ENCODE assay signal across 8 mouse cellular contexts in the genomic region with DNA sequence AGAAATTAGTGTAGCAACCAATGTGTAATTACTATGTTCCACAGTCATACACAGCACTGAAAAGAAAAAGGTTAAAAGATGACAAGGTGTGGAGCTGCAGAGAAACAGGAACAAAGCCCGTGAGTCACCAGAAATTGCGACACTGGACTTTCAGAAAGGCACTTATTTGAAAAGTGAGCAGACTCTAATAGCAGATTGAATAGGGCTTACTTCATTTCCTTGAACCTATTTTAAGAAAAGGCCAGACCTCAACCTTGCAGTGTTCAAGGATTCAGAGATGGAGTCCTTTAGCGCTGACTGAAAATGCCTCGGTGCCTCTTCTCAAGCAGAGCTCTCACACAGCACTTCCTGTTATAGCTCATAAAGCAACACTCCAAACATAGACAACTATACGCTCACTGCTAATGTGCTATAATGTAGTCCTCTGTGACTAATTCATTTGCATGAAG.
DNase-seq lines count a peak whose midpoint lies in the region; ATAC-seq and TF ChIP-seq lines count a peak whose summit lies in the region.

No protein-coding gene starts in this region.

- no peak overlapping the region for H3ac ChIP-seq in C2C12 (ENCODE audit: control insufficient read depth, insufficient read length, low read depth)

- peaks cover 18% of the 10 kb centered on the region for H3K79me2 ChIP-seq in C2C12 (ENCODE audit: control insufficient read depth, insufficient read depth)

- H3K27ac ChIP-seq in lung, postnatal 0 days (ENCODE audit: low read length) = peak overlapping the region; percentile 51
- no peak overlapping the region for H3K27ac ChIP-seq in midbrain, embryonic 15.5 days

- TF ChIP-seq CTCF in C2C12 (IDR thresholded peaks at IDR 0.05; ENCODE audit: control insufficient read depth, insufficient read depth, insufficient read length) = no peak
- TF ChIP-seq CTCF in lung, postnatal 0 days (IDR thresholded peaks at IDR 0.05) = no peak

- H3K36me3 ChIP-seq in C2C12 (ENCODE audit: control insufficient read depth, insufficient read depth) = peaks cover 16% of the 10 kb centered on the region
- H3K36me3 ChIP-seq in lung, postnatal 0 days (ENCODE audit: insufficient read depth, low read length) = no peaks in the 10 kb centered on the region
- H3K36me3 ChIP-seq in midbrain, embryonic 15.5 days (replicated peaks) = no peaks in the 10 kb centered on the region

- 31% methylated on average over 5 of the region's 5 CpGs for WGBS in lung, postnatal 0 days
- WGBS in midbrain, embryonic 15.5 days = 75% methylated on average over 5 of the region's 5 CpGs

- no peak overlapping the region for H3K9ac ChIP-seq in lung, postnatal 0 days (replicated peaks; ENCODE audit: low read depth)
- H3K9ac ChIP-seq in midbrain, embryonic 15.5 days = no peak overlapping the region

- H3K79me3 ChIP-seq in C2C12 (ENCODE audit: low read depth) = peaks cover 4% of the 10 kb centered on the region

- TF ChIP-seq EP300 in lung, postnatal 0 days (IDR thresholded peaks at IDR 0.05) = peak; percentile 85

- H3K27me3 ChIP-seq in C2C12 (ENCODE audit: control insufficient read depth, insufficient read depth, insufficient read length) = no peaks in the 10 kb centered on the region
- H3K27me3 ChIP-seq in lung, postnatal 0 days (replicated peaks; ENCODE audit: insufficient read depth, low read length) = no peaks in the 10 kb centered on the region
- no peaks in the 10 kb centered on the region for H3K27me3 ChIP-seq in midbrain, embryonic 15.5 days (replicated peaks)

- peaks cover 2% of the 10 kb centered on the region; the same call in 1 of the 2 replicates for H3K4me1 ChIP-seq in lung, postnatal 0 days (ENCODE audit: insufficient read depth, low read depth, low read length)
- H3K4me1 ChIP-seq in midbrain, embryonic 15.5 days = no peaks in the 10 kb centered on the region

- H3K9me3 ChIP-seq in lung, postnatal 0 days (ENCODE audit: low read length) = no peaks in the 10 kb centered on the region
- H3K9me3 ChIP-seq in midbrain, embryonic 15.5 days = no peaks in the 10 kb centered on the region

- H3K4me3 ChIP-seq in C2C12 (ENCODE audit: insufficient read depth, poor library complexity, severe bottlenecking) = no peak overlapping the region
- no peak overlapping the region for H3K4me3 ChIP-seq in lung, postnatal 0 days (ENCODE audit: low read depth, low read length)
- no peak overlapping the region for H3K4me3 ChIP-seq in midbrain, embryonic 15.5 days

- peak; percentile 90 for ATAC-seq in lung, postnatal 0 days
- ATAC-seq in midbrain, embryonic 15.5 days (replicated peaks) = no peak

- DNase-seq in heart, adult 9 months (ENCODE audit: low spot score in 2 of 2) = peak; percentile 41 to 49
- DNase-seq in heart, postnatal 36 days = no peak
- peak; percentile 59 for DNase-seq in brain, adult 2 months (ENCODE audit: low read depth, low spot score)
- peak; percentile 89 for DNase-seq in lung, postnatal 0 days (ENCODE audit: low spot score)
- DNase-seq in cerebellum, postnatal 25 days = no peak
- no peak for DNase-seq in embryo, embryonic 9.5 days (ENCODE audit: extremely low spot score)

- intact Hi-C loops in heart, postnatal 36 days (cut with DNase I) = no loop called here

- no peak overlapping the region for H3K4me2 ChIP-seq in lung, postnatal 0 days (replicated peaks; ENCODE audit: low read depth, low read length)
- no peak overlapping the region for H3K4me2 ChIP-seq in midbrain, embryonic 15.5 days

TF ChIP-seq in C2C12, 6 proteins besides CTCF, POLR2A, EP300 and RAD21:
- TF ChIP-seq MYOD1 (IDR thresholded peaks at IDR 0.05; ENCODE audit: control insufficient read depth, insufficient read length, low read depth) (peak; percentile 6), FOSL1 (IDR thresholded peaks at IDR 0.05; ENCODE audit: insufficient read depth, low read length, poor library complexity, severe bottlenecking) (peak; percentile 89), MYOG (IDR thresholded peaks at IDR 0.05; ENCODE audit: control insufficient read depth, extremely low read depth, insufficient read length) (no peak), CEBPB (IDR thresholded peaks at IDR 0.05; ENCODE audit: low read depth) (peak; percentile 99)

Comparison
In these comparisons a context has a peak if more than half of its experiments do, and no peak if none do; other contexts are left out.
1. DNase-seq: peak in heart, adult 9 months (2 of 2), brain, adult 2 months (single experiment) and lung, postnatal 0 days (single experiment); none in heart, postnatal 36 days (0 of 2), cerebellum, postnatal 25 days (0 of 2) and embryo, embryonic 9.5 days (single experiment).